Mouse (Mus musculus): ENCODE results near the gene Taar2. TPM values are rescaled to one million over a fixed set of nuclear protein-coding genes. Genes with fewer than 3 reads are reported as not detected.

The Taar2 gene
- polyA plus RNA-seq, 1 experiment from 2014 or later = not detected

- no peaks in the 10 kb centered on the region for H3K36me3 ChIP-seq (ENCODE audit: control insufficient read depth, insufficient read depth, low read length)
- H3K4me1 ChIP-seq (ENCODE audit: control insufficient read depth, insufficient read depth, low read length) = no peaks in the 10 kb centered on the region
- no peak overlapping the region for H3K27ac ChIP-seq (replicated peaks; ENCODE audit: low read depth, low read length)
- no peak overlapping the region for H3K9ac ChIP-seq (ENCODE audit: low read length)
- H3K4me2 ChIP-seq (ENCODE audit: low read depth, severe bottlenecking) = no peak overlapping the region
- no peaks in the 10 kb centered on the region for H3K27me3 ChIP-seq (ENCODE audit: control insufficient read depth, insufficient read depth, low read length)
- H3K9me3 ChIP-seq (ENCODE audit: control insufficient read depth, low read length) = no peaks in the 10 kb centered on the region
- ATAC-seq (ENCODE audit: insufficient number of reproducible peaks, low FRiP score, low TSS enrichment, low read depth) = no peak
- DNase-seq (ENCODE audit: low spot score) = no peak
- H3K4me3 ChIP-seq (ENCODE audit: low read depth, low read length) = no peak overlapping the region
- 84% methylated on average over 6 of the region's 6 CpGs for WGBS
Observed at GRCm38 (mm10) chr10:23964921-23965610, 26.7 kb downstream of the Taar2 start.

- ATAC-seq (ENCODE audit: insufficient number of reproducible peaks, low FRiP score, low TSS enrichment, low read depth) = no peak
- Histone ChIP-seq H3K9ac (ENCODE audit: low read length) (no peak within 1 kb of the TSS), H3K27me3 (ENCODE audit: control insufficient read depth, insufficient read depth, low read length) (no peaks in the 10 kb centered on the region), H3K4me2 (ENCODE audit: low read depth, severe bottlenecking) (no peak within 1 kb of the TSS), H3K4me1 (ENCODE audit: control insufficient read depth, insufficient read depth, low read length) (no peaks in the 10 kb centered on the region), H3K27ac (replicated peaks; ENCODE audit: low read depth, low read length) (no peak within 1 kb of the TSS), H3K4me3 (ENCODE audit: low read depth, low read length) (no peak within 1 kb of the TSS), H3K9me3 (ENCODE audit: control insufficient read depth, low read length) (no peaks in the 10 kb centered on the region), H3K36me3 (ENCODE audit: control insufficient read depth, insufficient read depth, low read length) (no peaks in the 10 kb centered on the region)
- no peak for DNase-seq (ENCODE audit: low spot score)
- 86% methylated on average over 11 of the region's 11 CpGs for WGBS
Observed at GRCm38 (mm10) chr10:23970656-23971165, 32.3 kb downstream of the Taar2 start, which contains the start of gene Taar5. Gene Taar5, plus strand, starts transcription at chr10:23970706.

GRCm38 (mm10) chr10:23971256-23971655 lies 32.9 kb downstream of the Taar2 start:
- no peaks in the 10 kb centered on the region for H3K27me3 ChIP-seq (ENCODE audit: control insufficient read depth, insufficient read depth, low read length)
- H3K27ac ChIP-seq (replicated peaks; ENCODE audit: low read depth, low read length) = no peak overlapping the region
- DNase-seq (ENCODE audit: low spot score) (no peak), ATAC-seq (ENCODE audit: insufficient number of reproducible peaks, low FRiP score, low TSS enrichment, low read depth) (no peak)
- no peak overlapping the region for H3K4me3 ChIP-seq (ENCODE audit: low read depth, low read length)
- no peak overlapping the region for H3K9ac ChIP-seq (ENCODE audit: low read length)
- no peak overlapping the region for H3K4me2 ChIP-seq (ENCODE audit: low read depth, severe bottlenecking)
- H3K9me3 ChIP-seq (ENCODE audit: control insufficient read depth, low read length) = no peaks in the 10 kb centered on the region
- H3K36me3 ChIP-seq (ENCODE audit: control insufficient read depth, insufficient read depth, low read length) = no peaks in the 10 kb centered on the region
- no peaks in the 10 kb centered on the region for H3K4me1 ChIP-seq (ENCODE audit: control insufficient read depth, insufficient read depth, low read length)
- 84% methylated on average over 5 of the region's 5 CpGs for WGBS

- Histone ChIP-seq H3K4me3 (ENCODE audit: low read depth, low read length) (no peak overlapping the region), H3K9me3 (ENCODE audit: control insufficient read depth, low read length) (no peaks in the 10 kb centered on the region), H3K27me3 (ENCODE audit: control insufficient read depth, insufficient read depth, low read length) (no peaks in the 10 kb centered on the region), H3K4me2 (ENCODE audit: low read depth, severe bottlenecking) (no peak overlapping the region), H3K27ac (replicated peaks; ENCODE audit: low read depth, low read length) (no peak overlapping the region), H3K4me1 (ENCODE audit: control insufficient read depth, insufficient read depth, low read length) (no peaks in the 10 kb centered on the region), H3K36me3 (ENCODE audit: control insufficient read depth, insufficient read depth, low read length) (no peaks in the 10 kb centered on the region), H3K9ac (ENCODE audit: low read length) (no peak overlapping the region)
- ATAC-seq (ENCODE audit: insufficient number of reproducible peaks, low FRiP score, low TSS enrichment, low read depth) = no peak
- WGBS = 55% methylated on average over 4 of the region's 4 CpGs
- DNase-seq (ENCODE audit: low spot score) = no peak
Observed at GRCm38 (mm10) chr10:23977958-23978357, 39.6 kb downstream of the Taar2 start.

GRCm38 (mm10) chr10:23978901-23979705 lies 40.7 kb downstream of the Taar2 start:
- Histone ChIP-seq H3K4me3 (ENCODE audit: low read depth, low read length) (no peak overlapping the region), H3K36me3 (ENCODE audit: control insufficient read depth, insufficient read depth, low read length) (no peaks in the 10 kb centered on the region), H3K4me2 (ENCODE audit: low read depth, severe bottlenecking) (no peak overlapping the region), H3K27ac (replicated peaks; ENCODE audit: low read depth, low read length) (no peak overlapping the region), H3K9ac (ENCODE audit: low read length) (no peak overlapping the region), H3K4me1 (ENCODE audit: control insufficient read depth, insufficient read depth, low read length) (no peaks in the 10 kb centered on the region), H3K9me3 (ENCODE audit: control insufficient read depth, low read length) (no peaks in the 10 kb centered on the region), H3K27me3 (ENCODE audit: control insufficient read depth, insufficient read depth, low read length) (no peaks in the 10 kb centered on the region)
- ATAC-seq (ENCODE audit: insufficient number of reproducible peaks, low FRiP score, low TSS enrichment, low read depth) (no peak), DNase-seq (ENCODE audit: low spot score) (peak; percentile 74)
- WGBS = 47% methylated on average over 16 of the region's 16 CpGs

GRCm38 (mm10) chr10:23985546-23985945 lies 47.2 kb downstream of the Taar2 start, which contains the start of gene Taar6:
Gene Taar6, minus strand, starts transcription at chr10:23985646.
- Histone ChIP-seq H3K4me2 (ENCODE audit: low read depth, severe bottlenecking) (no peak within 1 kb of the TSS), H3K36me3 (ENCODE audit: control insufficient read depth, insufficient read depth, low read length) (no peaks in the 10 kb centered on the region), H3K4me1 (ENCODE audit: control insufficient read depth, insufficient read depth, low read length) (no peaks in the 10 kb centered on the region), H3K9me3 (ENCODE audit: control insufficient read depth, low read length) (no peaks in the 10 kb centered on the region), H3K27ac (replicated peaks; ENCODE audit: low read depth, low read length) (no peak within 1 kb of the TSS), H3K27me3 (ENCODE audit: control insufficient read depth, insufficient read depth, low read length) (no peaks in the 10 kb centered on the region), H3K9ac (ENCODE audit: low read length) (no peak within 1 kb of the TSS), H3K4me3 (ENCODE audit: low read depth, low read length) (no peak within 1 kb of the TSS)
- DNase-seq (ENCODE audit: low spot score) (no peak), ATAC-seq (ENCODE audit: insufficient number of reproducible peaks, low FRiP score, low TSS enrichment, low read depth) (no peak)
- WGBS = 80% methylated on average over 8 of the region's 8 CpGs

- ATAC-seq (ENCODE audit: insufficient number of reproducible peaks, low FRiP score, low TSS enrichment, low read depth) = no peak
- Histone ChIP-seq H3K4me3 (ENCODE audit: low read depth, low read length) (no peak overlapping the region), H3K9ac (ENCODE audit: low read length) (no peak overlapping the region), H3K4me1 (ENCODE audit: control insufficient read depth, insufficient read depth, low read length) (no peaks in the 10 kb centered on the region), H3K4me2 (ENCODE audit: low read depth, severe bottlenecking) (no peak overlapping the region), H3K27ac (replicated peaks; ENCODE audit: low read depth, low read length) (no peak overlapping the region), H3K9me3 (ENCODE audit: control insufficient read depth, low read length) (no peaks in the 10 kb centered on the region), H3K36me3 (ENCODE audit: control insufficient read depth, insufficient read depth, low read length) (no peaks in the 10 kb centered on the region), H3K27me3 (ENCODE audit: control insufficient read depth, insufficient read depth, low read length) (no peaks in the 10 kb centered on the region)
- no peak for DNase-seq (ENCODE audit: low spot score)
- 87% methylated on average over 5 of the region's 5 CpGs for WGBS
Observed at GRCm38 (mm10) chr10:23986419-23986818, 48.0 kb downstream of the Taar2 start.

Measured in limb, embryonic 11.5 days (tissue).